Mouse (Mus musculus) cortical plate, adult 2 months (tissue): ENCODE results near the gene Pkm. TPM values are rescaled to one million over a fixed set of nuclear protein-coding genes. Genes with fewer than 3 reads are reported as not detected.

ENCODE experiments used
- H3K27ac ChIP-seq: fragments of 200-500 bp; 2 replicates; pipeline ENCODE4 v1.5.1; 2012; ENCODE audit warnings: low read length, control low read depth, inconsistent platforms; ENCODE audit not compliant: insufficient read depth
- H3K4me1 ChIP-seq: fragments of 200-500 bp; 2 replicates; pipeline ENCODE4 v1.6.1; 2011; ENCODE audit warnings: low read length; ENCODE audit not compliant: control insufficient read depth, insufficient read depth
- H3K4me3 ChIP-seq: fragments of 200-500 bp; 2 replicates; pipeline ENCODE4 v1.5.1; 2011; ENCODE audit warnings: mild to moderate bottlenecking, low read length, control low read depth; ENCODE audit not compliant: insufficient read depth
- CTCF ChIP-seq: fragments of 200-500 bp; IDR thresholded peaks from 2 replicates; pipeline ENCODE4 v1.5.1; 2011; ENCODE audit warnings: mild to moderate bottlenecking, control low read depth, low read length; ENCODE audit not compliant: insufficient read depth; ENCODE audit errors: extremely low read depth
- POLR2A ChIP-seq: fragments of 200-500 bp; IDR thresholded peaks from 2 replicates; pipeline ENCODE4 v1.6.1; 2011; ENCODE audit warnings: mild to moderate bottlenecking, low read length, control low read depth; ENCODE audit not compliant: insufficient read depth; ENCODE audit errors: extremely low read depth
- polyA plus RNA-seq: library from polyadenylated mRNA; depleted of rRNA; stranded (reverse); fragments of >200 nt; gene quantifications from 2 replicates; pipeline ENCODE4 v1.2.3, GENCODE M21; 2012

Pkm gene
- polyA plus RNA-seq, 1 experiment, result 1,545 TPM

DNA sequence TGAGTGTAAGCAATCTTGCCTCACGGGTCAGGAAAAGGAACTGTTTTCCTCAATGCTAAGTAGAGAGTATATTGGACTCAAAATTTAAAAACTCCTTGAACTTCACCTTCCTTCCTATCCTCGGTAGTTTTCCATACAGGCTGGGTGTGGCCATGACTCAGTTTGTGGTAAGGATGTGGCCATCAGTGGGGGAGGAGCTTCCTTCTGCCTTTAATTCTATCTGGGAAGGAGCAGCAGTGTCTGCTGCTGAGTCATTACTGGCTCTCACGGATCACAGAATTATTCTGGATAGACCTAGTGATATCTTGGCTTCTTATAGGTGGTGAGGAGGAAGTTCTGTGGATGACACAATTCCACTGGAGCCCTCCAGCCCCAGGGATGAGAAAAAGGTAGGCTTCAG is 2.8 kb upstream of the Pkm start:
- Histone ChIP-seq H3K4me1 (no peaks in the 10 kb centered on the region; the same call in 1 of the 2 replicates), H3K4me3 (no peak overlapping the region), H3K27ac (no peak overlapping the region; the same call in 1 of the 2 replicates)
- no peak for TF ChIP-seq POLR2A

DNA sequence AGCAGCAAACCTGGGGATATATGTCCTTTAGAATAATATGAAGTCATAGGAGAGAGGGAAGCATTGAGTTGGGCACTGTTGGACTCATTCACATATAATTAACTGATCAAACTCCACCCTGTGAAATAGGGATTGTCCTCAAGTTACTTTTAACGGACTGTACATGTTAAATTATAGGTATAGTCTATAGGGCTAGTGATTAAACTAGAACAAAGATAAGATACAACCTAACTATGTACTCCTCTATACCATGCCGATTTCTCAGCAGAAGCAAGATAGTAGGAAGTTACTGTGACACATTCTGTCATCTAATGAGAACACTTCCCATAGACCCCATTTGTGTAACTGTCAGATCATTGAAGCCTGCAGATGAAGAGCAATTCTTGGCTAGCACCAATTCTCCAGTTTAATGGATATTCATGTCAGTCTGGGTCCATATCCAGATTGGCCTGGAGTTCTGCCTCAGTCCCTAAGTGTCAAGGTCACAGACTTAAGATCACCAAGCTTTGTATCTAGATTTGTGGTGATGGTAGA is 1.7 kb upstream of the Pkm start:
- Histone ChIP-seq H3K4me1 (no peaks in the 10 kb centered on the region; the same call in 1 of the 2 replicates), H3K4me3 (no peak overlapping the region), H3K27ac (no peak overlapping the region)
- TF ChIP-seq POLR2A (no peak), CTCF (no peak)

DNA sequence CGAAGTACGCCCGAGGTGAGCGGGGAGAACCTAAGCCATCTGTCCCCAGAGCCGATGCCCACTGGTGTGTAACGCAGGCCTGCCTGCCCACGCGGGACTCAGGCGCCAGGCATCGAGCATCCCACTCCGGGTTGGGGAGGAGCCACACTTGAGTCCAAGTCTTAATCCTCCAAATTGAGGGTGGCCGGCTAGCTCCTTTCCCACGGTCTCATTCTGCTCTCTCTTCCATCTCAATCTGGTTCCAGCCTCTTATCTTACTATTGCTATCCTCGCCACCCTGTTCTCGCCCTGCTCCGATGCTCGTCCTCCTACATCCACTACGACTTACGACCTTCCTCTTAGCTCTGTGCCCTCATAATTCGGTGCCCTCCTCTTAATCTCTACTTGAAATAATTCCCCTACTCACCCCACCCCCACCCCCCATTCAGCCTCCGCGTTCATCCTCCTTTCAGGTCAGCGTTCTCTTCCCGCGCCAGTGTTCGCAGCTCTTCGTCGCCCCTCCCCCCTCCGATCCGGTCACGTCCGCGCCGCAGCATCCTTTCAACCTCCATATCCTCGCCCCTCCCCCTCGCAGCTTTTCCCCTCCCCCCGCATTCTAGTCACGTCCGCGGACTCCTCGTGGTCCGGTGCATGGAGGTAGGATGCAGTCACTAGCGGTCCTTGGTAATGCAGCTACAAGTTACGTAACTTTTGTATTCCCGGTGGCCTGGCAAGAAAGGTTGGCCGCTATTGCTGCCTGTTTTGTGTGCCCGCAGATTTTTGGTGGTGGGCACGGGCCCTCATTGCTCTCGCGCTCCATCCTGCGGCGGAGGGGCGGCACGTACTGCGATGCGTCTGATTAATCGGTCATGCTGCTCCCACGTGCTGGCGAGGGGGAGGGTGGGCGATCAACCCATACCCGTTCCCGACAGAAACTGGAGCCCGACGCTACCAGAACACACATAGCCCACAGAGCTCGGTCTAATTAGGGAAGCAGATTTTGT is 758 bp downstream of the Pkm start:
- TF ChIP-seq CTCF (0 out of 2 replicates have a peak, but pooled peaks have one; percentile 16), POLR2A (peak; percentile 46; the same call in 1 of the 2 replicates)
- H3K27ac ChIP-seq, result peak overlapping the region; percentile 91
- peaks cover 14% of the 10 kb centered on the region for H3K4me1 ChIP-seq
- H3K4me3 ChIP-seq, result peak overlapping the region; percentile 93

DNA sequence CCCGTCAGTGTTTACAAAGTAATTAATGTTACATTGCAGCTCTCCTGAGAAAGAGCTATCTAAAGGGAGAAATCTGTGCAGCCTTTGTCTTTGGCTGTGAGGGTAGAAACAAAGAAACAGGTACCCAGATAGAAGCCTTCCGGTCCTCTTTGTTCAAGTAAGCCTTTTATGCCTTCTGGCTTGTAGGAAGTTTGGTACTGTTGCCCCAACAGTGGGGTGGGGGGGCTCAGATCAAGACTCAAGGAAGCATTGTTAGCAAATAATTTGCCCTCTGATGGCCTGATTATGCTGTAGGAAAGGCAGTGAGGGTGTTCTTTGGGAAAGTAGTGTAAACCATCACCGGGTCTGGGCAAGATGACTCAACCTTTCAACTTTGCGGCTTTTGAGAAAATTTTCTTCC is 2.0 kb downstream of the Pkm start:
- peak overlapping the region; percentile 93 for H3K4me3 ChIP-seq
- peaks cover 14% of the 10 kb centered on the region for H3K4me1 ChIP-seq
- H3K27ac ChIP-seq, result no peak overlapping the region
- TF ChIP-seq POLR2A (no peak), CTCF (no peak)

DNA sequence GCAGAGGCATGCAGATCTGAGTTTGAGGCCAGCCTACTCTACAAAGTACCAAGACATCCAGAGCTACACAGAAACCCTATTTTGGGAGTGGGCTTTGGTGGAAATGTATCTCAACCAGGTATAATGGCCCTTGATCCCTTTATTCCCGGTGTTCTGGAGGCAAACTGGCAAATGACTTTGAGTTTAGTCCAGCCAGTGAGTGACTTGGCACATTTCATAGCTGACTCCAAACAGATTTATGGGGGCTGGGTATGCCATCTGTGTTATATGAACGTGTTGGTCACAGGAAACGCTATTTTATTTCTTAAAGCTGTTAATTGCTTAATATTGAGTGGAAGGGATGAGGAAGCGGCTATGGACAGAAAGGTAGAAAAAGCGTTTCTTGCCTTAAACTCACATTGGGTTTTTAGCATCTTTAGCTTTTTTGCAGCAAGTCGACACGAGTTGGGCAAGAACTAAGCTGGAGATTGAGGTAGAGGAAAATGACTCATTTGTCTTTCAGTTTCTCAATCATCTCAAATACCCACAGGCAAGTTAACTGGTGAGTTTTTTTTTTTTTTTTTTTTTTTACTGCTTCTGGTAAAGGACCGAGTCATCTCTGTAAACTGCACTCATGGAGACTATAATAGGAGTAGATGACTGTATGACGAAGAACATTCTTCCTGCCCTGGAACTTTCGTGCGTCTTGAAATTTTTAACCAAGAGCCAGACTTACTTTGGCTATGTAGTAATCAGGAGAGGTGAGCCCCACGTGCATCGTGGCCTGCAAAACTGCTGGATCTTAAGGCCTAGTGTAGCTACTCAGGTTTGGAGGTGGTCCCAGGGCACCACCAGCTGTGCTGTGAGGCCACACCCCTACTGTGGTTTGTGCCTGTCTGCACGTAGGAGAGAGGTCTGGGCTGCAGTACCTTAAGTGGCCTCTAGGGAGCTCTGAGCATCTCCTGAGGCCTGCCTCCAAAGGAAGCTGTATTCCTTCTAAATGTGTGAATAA is 3.2 kb downstream of the Pkm start:
- TF ChIP-seq CTCF (peak; percentile 72), POLR2A (no peak)
- no peak overlapping the region for H3K27ac ChIP-seq
- H3K4me1 ChIP-seq, result peaks cover 15% of the 10 kb centered on the region
- H3K4me3 ChIP-seq, result peak overlapping the region; percentile 9; the same call in 1 of the 2 replicates

DNA sequence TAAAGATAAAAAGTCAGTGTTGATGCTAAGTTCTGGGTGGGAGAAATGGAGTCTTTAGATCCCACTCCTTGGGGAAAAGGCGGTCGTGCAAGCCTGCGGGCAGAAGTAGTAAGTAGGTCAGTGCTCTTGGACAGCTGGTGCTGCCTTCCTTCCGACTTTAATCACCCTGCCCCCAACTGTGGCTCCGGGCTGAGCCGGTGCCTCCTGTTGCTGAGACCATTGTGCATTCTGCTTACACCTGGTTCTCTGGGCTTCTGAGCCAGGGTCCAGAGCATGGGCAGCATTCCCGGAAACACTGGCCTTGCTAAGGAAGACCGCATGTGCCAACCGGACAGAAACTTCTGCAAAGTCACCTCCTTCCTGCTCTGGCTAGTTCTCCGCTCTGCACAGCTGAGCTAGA is 4.3 kb downstream of the Pkm start:
- peaks cover 21% of the 10 kb centered on the region for H3K4me1 ChIP-seq
- H3K4me3 ChIP-seq, result 0 out of 2 replicates have a peak overlapping the region, but pooled peaks have one; percentile 3
- peak overlapping the region; percentile 13; the same call in 1 of the 2 replicates for H3K27ac ChIP-seq
- TF ChIP-seq POLR2A (no peak), CTCF (no peak)

DNA sequence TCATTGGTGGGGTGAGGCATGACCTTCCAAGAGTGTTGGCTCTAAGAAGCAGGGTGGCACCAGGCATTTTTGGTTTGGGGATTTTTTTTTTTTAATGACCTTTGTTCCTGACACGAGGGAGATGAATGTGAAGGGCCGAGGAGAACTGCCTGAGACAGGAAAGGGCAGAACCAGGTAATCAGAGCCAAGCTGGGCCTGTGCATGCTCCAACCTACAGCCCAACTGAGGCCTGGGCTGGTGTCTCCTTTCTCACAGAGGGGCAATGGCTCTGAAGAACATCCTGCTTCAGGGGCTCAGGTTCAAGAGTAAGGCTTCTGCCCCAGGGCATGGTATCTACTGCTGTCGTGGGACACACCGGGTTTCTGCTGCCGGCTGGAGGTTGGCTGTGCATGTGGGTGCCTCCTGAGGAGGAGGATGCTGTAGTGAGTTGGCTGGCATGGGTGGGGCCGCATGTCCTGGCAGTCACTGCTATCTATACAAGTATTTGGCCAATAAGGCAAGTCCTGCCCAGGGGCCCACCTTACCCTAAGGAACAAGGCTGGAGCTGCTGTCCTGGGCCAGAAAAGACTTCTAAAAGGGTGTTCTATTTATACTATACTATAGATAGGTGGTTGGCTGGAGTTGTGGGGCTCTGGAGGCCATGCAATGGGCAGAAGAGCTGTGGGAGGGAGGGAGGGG is 5.3 kb downstream of the Pkm start:
- TF ChIP-seq CTCF (no peak), POLR2A (no peak)
- Histone ChIP-seq H3K27ac (0 out of 2 replicates have a peak overlapping the region, but pooled peaks have one; percentile 13), H3K4me1 (peaks cover 21% of the 10 kb centered on the region), H3K4me3 (no peak overlapping the region)

DNA sequence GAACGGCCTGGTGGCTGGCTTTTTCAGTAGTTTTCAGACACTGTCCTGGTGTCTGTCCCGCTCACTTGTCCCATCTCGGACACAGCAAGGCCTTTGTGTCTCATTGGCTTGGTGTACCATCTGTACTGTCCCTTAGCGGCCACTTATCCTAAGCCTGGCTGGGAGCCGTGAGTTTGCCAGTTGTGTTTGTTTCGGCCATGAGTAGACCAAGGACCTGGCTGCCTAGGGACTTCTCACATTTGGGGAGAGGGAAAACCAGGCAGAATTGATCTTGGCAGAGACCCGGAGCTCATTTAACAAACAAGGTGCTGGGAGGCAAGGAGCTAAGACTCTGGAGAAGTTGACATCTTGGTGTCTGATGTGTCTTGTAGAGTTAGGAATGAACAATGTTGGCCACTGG is 7.1 kb downstream of the Pkm start:
- Histone ChIP-seq H3K4me1 (peaks cover 27% of the 10 kb centered on the region), H3K27ac (no peak overlapping the region), H3K4me3 (no peak overlapping the region)
- TF ChIP-seq POLR2A (no peak), CTCF (no peak)
